Comparison of ENCODE assay signal across 15 mouse cellular contexts in the genomic region with DNA sequence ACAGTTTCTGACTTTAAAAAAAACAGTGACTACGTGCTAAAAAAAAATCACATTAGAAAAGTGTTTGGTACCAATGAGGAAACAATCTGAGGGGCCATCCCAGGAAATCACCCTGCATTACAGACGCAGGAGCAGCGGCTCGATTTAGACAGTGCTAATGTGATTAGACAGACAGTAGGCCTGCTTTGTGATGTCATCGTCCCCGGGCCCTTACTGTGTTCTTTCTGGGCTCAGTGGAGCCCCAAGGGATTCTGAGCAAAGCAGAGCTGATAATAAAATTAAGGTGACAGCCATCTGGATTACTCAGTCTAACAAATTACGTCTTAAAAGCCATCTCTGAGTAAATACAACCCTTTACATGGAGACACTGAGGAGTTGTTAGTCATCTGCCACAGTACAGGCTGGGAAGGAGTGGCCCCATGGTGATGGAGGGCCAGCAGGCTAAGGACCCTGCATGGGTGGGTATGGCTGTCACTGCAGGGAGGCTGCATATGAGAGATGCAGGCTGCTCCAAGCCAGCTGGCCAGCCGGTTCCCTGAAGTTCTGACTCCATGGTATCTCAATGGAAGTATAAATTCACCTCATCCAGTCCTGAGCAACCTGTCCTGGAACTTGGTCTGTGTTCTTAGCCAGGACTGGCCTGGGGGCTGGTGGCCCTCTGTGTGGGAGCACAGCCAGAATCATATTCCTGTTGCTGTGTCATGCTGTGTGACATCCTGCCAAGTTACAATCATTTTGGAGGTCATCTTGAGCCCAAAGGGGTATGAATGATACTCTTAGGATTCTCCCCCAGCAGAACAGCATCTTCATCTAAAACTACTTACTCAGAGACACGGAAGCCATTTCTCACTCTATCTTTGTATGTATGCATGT. TPM values are rescaled to one million over a fixed set of nuclear protein-coding genes. Genes with fewer than 3 reads are reported as not detected.
DNase-seq lines count a peak whose midpoint lies in the region; ATAC-seq and TF ChIP-seq lines count a peak whose summit lies in the region.
"Had no signal": no experiment of that assay in that cellular context is flagged by ENCODE, and none has a peak within 500 bp of the region (broad histone marks: within the 10 kb centered on the region; RNA-seq: fewer than 3 reads in every experiment).

No protein-coding gene starts in this region.

- no peak for TF ChIP-seq CTCF in intestine, postnatal 0 days (IDR thresholded peaks at IDR 0.05; ENCODE audit: low read depth)
- no peak for TF ChIP-seq CTCF in brain, embryonic 14.5 days (IDR thresholded peaks at IDR 0.05; ENCODE audit: borderline replicate concordance, extremely low read depth, insufficient read depth, insufficient read length)

- H3K27ac ChIP-seq in intestine, embryonic 15.5 days, result no peak overlapping the region
- H3K27ac ChIP-seq in intestine, postnatal 0 days (ENCODE audit: low read depth, low read length), result no peak overlapping the region
- H3K27ac ChIP-seq in neural tube, embryonic 14.5 days (ENCODE audit: low read depth, low read length), result no peak overlapping the region

- WGBS in intestine, embryonic 15.5 days, result 62% methylated on average over 9 of the region's 9 CpGs
- 75% methylated on average over 9 of the region's 9 CpGs for WGBS in intestine, postnatal 0 days
- WGBS in neural tube, embryonic 14.5 days, result 51% methylated on average over 9 of the region's 9 CpGs

- TF ChIP-seq POLR2A in brain, embryonic 14.5 days (IDR thresholded peaks at IDR 0.05; ENCODE audit: borderline replicate concordance, extremely low read depth, insufficient read depth, insufficient read length, poor library complexity, severe bottlenecking), result no peak

- H3K4me3 ChIP-seq in intestine, embryonic 15.5 days (replicated peaks), result no peak overlapping the region
- H3K4me3 ChIP-seq in intestine, postnatal 0 days (ENCODE audit: low read depth, low read length), result no peak overlapping the region
- H3K4me3 ChIP-seq in neural tube, embryonic 14.5 days (ENCODE audit: low read depth, low read length), result no peak overlapping the region
- H3K4me3 ChIP-seq: midbrain, embryonic 12.5 days had no signal

- H3K4me1 ChIP-seq in intestine, embryonic 15.5 days (replicated peaks), result peaks cover 6% of the 10 kb centered on the region; the same call in 1 of the 2 replicates
- peaks cover 3% of the 10 kb centered on the region; the same call in 1 of the 2 replicates for H3K4me1 ChIP-seq in intestine, postnatal 0 days (replicated peaks; ENCODE audit: control insufficient read depth, insufficient read depth, low read length)
- H3K4me1 ChIP-seq in neural tube, embryonic 14.5 days (ENCODE audit: control insufficient read depth, insufficient read depth, low read length), result peaks cover 18% of the 10 kb centered on the region

- no peak overlapping the region for H3K9ac ChIP-seq in intestine, embryonic 15.5 days
- no peak overlapping the region for H3K9ac ChIP-seq in intestine, postnatal 0 days (ENCODE audit: low read depth, low read length)
- H3K9ac ChIP-seq in neural tube, embryonic 14.5 days (replicated peaks; ENCODE audit: low read depth, low read length), result no peak overlapping the region
- H3K9ac ChIP-seq: midbrain, embryonic 12.5 days had no signal

- H3K36me3 ChIP-seq in intestine, embryonic 15.5 days, result 0 out of 2 replicates have a peak, but pooled peaks cover 3% of the 10 kb centered on the region
- H3K36me3 ChIP-seq in intestine, postnatal 0 days (ENCODE audit: control insufficient read depth, insufficient read depth), result peaks cover 1% of the 10 kb centered on the region; the same call in 1 of the 2 replicates
- no peaks in the 10 kb centered on the region for H3K36me3 ChIP-seq in neural tube, embryonic 14.5 days (ENCODE audit: control insufficient read depth, insufficient read depth, low read length)

- no peaks in the 10 kb centered on the region for H3K27me3 ChIP-seq in intestine, embryonic 15.5 days (replicated peaks)
- H3K27me3 ChIP-seq in intestine, postnatal 0 days (replicated peaks; ENCODE audit: control insufficient read depth, insufficient read depth, low read length), result no peaks in the 10 kb centered on the region
- no peaks in the 10 kb centered on the region for H3K27me3 ChIP-seq in neural tube, embryonic 14.5 days (ENCODE audit: control insufficient read depth, insufficient read depth, low read length)
- H3K27me3 ChIP-seq: midbrain, embryonic 12.5 days had no signal

- no peak overlapping the region for H3K4me2 ChIP-seq in intestine, embryonic 15.5 days (replicated peaks)
- no peak overlapping the region for H3K4me2 ChIP-seq in intestine, postnatal 0 days (replicated peaks; ENCODE audit: low read depth)
- H3K4me2 ChIP-seq in neural tube, embryonic 14.5 days (ENCODE audit: low read depth, low read length), result no peak overlapping the region
- H3K4me2 ChIP-seq: liver, embryonic 11.5 days; midbrain, embryonic 12.5 days had no signal

- ATAC-seq in intestine, embryonic 15.5 days, result 0 out of 2 replicates have a peak, but pooled peaks have one; percentile 27
- no peak for ATAC-seq in intestine, postnatal 0 days
- ATAC-seq in neural tube, embryonic 14.5 days (ENCODE audit: low read depth), result peak; percentile 47; the same call in 1 of the 2 replicates

- DNase-seq in adrenal gland, postnatal 36 days, result peak; percentile 46 to 49
- no peak for DNase-seq in adrenal gland, adult 8-10 months
- peak; percentile 42 for DNase-seq in brain, embryonic 14.5 days (ENCODE audit: low read depth)
- DNase-seq in frontal cortex, postnatal 14 days (ENCODE audit: low spot score in 2 of 2), result no peak
- DNase-seq in gastrocnemius, adult 8-10 months (ENCODE audit: low spot score in 2 of 2), result no peak
- DNase-seq: cerebellum, adult 2 months; kidney, postnatal 36 days; lung, postnatal 10 days had no signal

- H3K9me3 ChIP-seq in intestine, embryonic 15.5 days, result no peaks in the 10 kb centered on the region
- H3K9me3 ChIP-seq in intestine, postnatal 0 days (ENCODE audit: control insufficient read depth), result no peaks in the 10 kb centered on the region
- no peaks in the 10 kb centered on the region for H3K9me3 ChIP-seq in neural tube, embryonic 14.5 days (ENCODE audit: control insufficient read depth, low read length)
- H3K9me3 ChIP-seq: midbrain, embryonic 12.5 days had no signal

RNA-seq across cellular contexts. Expression of a gene that starts 59.5 kb away (rescaled TPM):
- total RNA-seq in adrenal gland, postnatal 36 days (2021), result 10 to 100 TPM; 26.4 to 59.1 TPM
- total RNA-seq in adrenal gland, adult 8-10 months (2022), result 10 to 100 TPM; 28.5 to 51.7 (median 35.6) TPM
- 4.4 and 4.6 TPM in 2 replicates for polyA plus RNA-seq in intestine, embryonic 15.5 days (2015; fragmentation: Nextera tagmentation; extraction: Ambion mirVana)
- 1.1 TPM in 2 replicates for polyA plus RNA-seq in intestine, postnatal 0 days (2015; fragmentation: Nextera tagmentation; extraction: Ambion mirVana)
- polyA plus RNA-seq in brain, embryonic 14.5 days (2012; rRNA removed), result 5.7 and 12.8 TPM in 2 replicates
- 28.5 and 30.6 TPM in 2 replicates for polyA plus RNA-seq in neural tube, embryonic 14.5 days (2014; fragmentation: Nextera tagmentation; extraction: Ambion mirVana)
- total RNA-seq in gastrocnemius, adult 8-10 months (2022), result 1 to 10 TPM; 1.2 to 3.2 (median 2.4) TPM

RNA-seq across cellular contexts. Expression of a gene that starts 59.5 kb away (rescaled TPM):
- not detected for total RNA-seq in adrenal gland, postnatal 36 days (2021)
- not detected for total RNA-seq in adrenal gland, adult 8-10 months (2022)
- polyA plus RNA-seq in intestine, embryonic 15.5 days (2015; fragmentation: Nextera tagmentation; extraction: Ambion mirVana), result not detected in 2 replicates
- polyA plus RNA-seq in intestine, postnatal 0 days (2015; fragmentation: Nextera tagmentation; extraction: Ambion mirVana), result not detected in 2 replicates
- 0.55 and 0.57 TPM in 2 replicates for polyA plus RNA-seq in brain, embryonic 14.5 days (2012; rRNA removed)
- 0.56 and 0.73 TPM in 2 replicates for polyA plus RNA-seq in neural tube, embryonic 14.5 days (2014; fragmentation: Nextera tagmentation; extraction: Ambion mirVana)
- not detected for total RNA-seq in gastrocnemius, adult 8-10 months (2022)
- total RNA-seq: granulocyte monocyte progenitor cell, adult 5-6 weeks had no signal
- polyA plus RNA-seq: midbrain, embryonic 12.5 days; testis, adult 2 months had no signal

RNA-seq across cellular contexts. Expression of a gene that starts 59.5 kb away (rescaled TPM):
- total RNA-seq in adrenal gland, postnatal 36 days (2021), result 100 to 1,000 TPM in 1 of 2 experiments, 10 to 100 TPM in 1; 84.1 to 117 TPM
- 100 to 1,000 TPM in 1 of 4 experiments, 10 to 100 TPM in 3; 80.9 to 100 (median 87.2) TPM for total RNA-seq in adrenal gland, adult 8-10 months (2022)
- 105 and 107 TPM in 2 replicates for polyA plus RNA-seq in intestine, embryonic 15.5 days (2015; fragmentation: Nextera tagmentation; extraction: Ambion mirVana)
- 71.4 and 76.6 TPM in 2 replicates for polyA plus RNA-seq in intestine, postnatal 0 days (2015; fragmentation: Nextera tagmentation; extraction: Ambion mirVana)
- 87.8 and 96.8 TPM in 2 replicates for polyA plus RNA-seq in brain, embryonic 14.5 days (2012; rRNA removed)
- 179 and 190 TPM in 2 replicates for polyA plus RNA-seq in neural tube, embryonic 14.5 days (2014; fragmentation: Nextera tagmentation; extraction: Ambion mirVana)
- total RNA-seq in gastrocnemius, adult 8-10 months (2022), result 10 to 100 TPM; 19.5 to 26.4 (median 25.1) TPM

Comparison
In these comparisons a context has a peak if more than half of its experiments do, and no peak if none do; other contexts are left out.
1. DNase-seq: peak in adrenal gland, postnatal 36 days (2 of 2) and brain, embryonic 14.5 days (single experiment); none in adrenal gland, adult 8-10 months (single experiment), frontal cortex, postnatal 14 days (0 of 2) and gastrocnemius, adult 8-10 months (0 of 2).